Mouse (Mus musculus): ENCODE measurements around the gene Vinac1.
"Not testable (repeated sequence)": the region's sequence is repeated elsewhere in the genome, so short reads cannot be mapped to it uniquely, and the experiment has no call there.

The Vinac1 gene

GRCm38 (mm10) chr2:129046172-129046845 lies 1.7 kb downstream of the Vinac1 start:
- in situ Hi-C loops (cut with MboI, MseI) = loop anchor here in 1 of 2 experiments (10.0 kb wide), 1 partner anchor 322 kb away; no protein-coding TSS in a partner anchor

- in situ Hi-C loops (cut with MboI, MseI) = loop anchor here in 1 of 2 experiments (10.0 kb wide), 1 partner anchor 316 kb away; no protein-coding TSS in a partner anchor
Measured at GRCm38 (mm10) chr2:129040567-129040966, 7.4 kb downstream of the Vinac1 start.

DNA sequence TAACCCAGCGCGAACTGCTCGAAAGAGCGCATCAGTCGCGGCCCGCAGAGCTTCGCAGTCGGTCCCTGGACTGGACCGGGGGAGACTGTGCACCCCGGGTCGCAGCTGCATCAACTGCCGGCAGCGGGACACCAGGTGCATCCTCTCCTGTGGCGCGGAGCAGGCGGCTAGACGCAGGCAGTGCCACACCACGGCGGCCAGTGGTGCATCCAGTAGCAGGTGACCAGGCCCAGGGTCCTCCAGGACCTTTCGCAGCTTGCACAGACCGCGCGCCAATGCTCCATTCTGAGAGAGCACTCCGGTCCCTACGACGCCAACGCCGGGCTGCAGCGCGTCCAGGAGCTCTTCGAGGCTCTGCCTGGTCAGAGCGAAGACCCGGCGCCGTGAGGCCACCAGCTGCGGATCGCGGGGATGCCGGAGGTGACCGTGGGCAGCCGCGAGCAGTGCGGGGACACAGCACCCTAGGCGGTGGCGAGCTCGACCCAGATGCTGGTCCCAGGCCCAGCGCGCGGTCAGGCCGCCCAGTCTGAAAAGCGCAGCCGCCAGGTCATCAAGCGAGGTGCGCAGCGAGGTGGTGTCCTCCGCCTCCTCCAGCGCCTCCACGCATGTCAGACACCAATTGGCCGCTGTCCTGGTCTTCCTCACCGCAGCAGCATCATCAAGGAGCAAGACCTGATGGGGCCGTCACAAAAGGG lies 8.9 kb downstream of the Vinac1 start:
- in situ Hi-C loops (cut with MboI, MseI) = no loop called here

GRCm38 (mm10) chr2:129038426-129038936 lies 9.5 kb downstream of the Vinac1 start:
- in situ Hi-C loops (cut with MboI, MseI) = no loop called here

- in situ Hi-C loops (cut with MboI, MseI) = no loop called here
Measured at GRCm38 (mm10) chr2:129035381-129035780, 12.6 kb downstream of the Vinac1 start.

DNA sequence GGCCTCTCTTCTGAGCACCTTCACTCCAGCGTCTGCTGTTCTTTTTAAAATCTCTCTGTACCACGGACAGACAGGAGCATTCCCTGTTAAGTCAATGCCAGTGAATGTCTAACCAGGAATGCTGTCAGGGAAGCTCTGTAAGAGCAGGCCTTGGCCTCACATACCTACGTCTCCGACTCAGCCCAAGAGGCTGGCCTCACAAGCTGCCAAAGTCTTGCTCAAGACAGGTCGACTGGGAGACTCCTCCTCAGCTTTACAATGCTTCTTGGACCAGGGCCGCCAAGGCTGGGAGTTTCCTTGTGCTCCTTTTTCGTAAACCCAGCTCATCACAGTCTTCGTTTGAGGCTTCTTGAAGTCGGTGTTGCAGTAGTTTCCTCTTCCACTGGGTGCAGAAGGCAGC lies 23.2 kb downstream of the Vinac1 start:
- in situ Hi-C loops (cut with MboI, MseI) = loop anchor here in 1 of 2 experiments (5.0 kb wide), 1 partner anchor 43 kb away; no protein-coding TSS in a partner anchor

- in situ Hi-C loops (cut with MboI, MseI) = loop anchor here in 1 of 2 experiments (5.0 kb wide), 1 partner anchor 38 kb away; no protein-coding TSS in a partner anchor
Measured at GRCm38 (mm10) chr2:129020106-129020505, 27.9 kb downstream of the Vinac1 start.

- in situ Hi-C loops (cut with MboI, MseI) = not testable (repeated sequence)
Measured at GRCm38 (mm10) chr2:129008867-129009266, 39.1 kb downstream of the Vinac1 start.

GRCm38 (mm10) chr2:129006194-129006749 lies 41.7 kb downstream of the Vinac1 start:
- in situ Hi-C loops (cut with MboI, MseI) = no loop called here

- in situ Hi-C loops (cut with MboI, MseI) = no loop called here
Measured at GRCm38 (mm10) chr2:129004872-129005271, 43.1 kb downstream of the Vinac1 start.

GRCm38 (mm10) chr2:128984746-128985145 lies 63.2 kb downstream of the Vinac1 start:
- in situ Hi-C loops (cut with MboI, MseI) = loop anchor here (5.0 kb wide), 2 partner anchors 38 to 88 kb away; no protein-coding TSS in a partner anchor

DNA sequence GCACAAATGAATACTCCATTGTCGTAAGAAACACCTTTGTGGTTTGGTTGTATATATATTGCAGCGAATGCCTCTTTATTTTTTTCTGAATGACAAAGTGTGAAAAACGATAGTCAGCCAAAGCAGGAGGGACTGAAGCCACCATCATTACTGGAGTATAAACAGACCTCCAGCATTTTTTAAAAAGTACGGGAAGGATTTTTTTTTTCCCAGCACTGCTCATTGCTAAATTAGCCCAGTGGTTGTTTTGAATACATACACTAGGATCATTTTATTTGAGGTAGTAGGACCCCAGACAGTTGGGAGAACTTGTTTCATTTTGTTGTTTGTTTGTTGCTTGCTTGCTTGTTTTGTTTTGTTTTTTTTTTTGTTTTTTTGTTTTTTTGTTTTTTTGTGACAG lies 72.4 kb downstream of the Vinac1 start:
- in situ Hi-C loops (cut with MboI, MseI) = no loop called here

Data from T-helper 17 cell (primary cell).